Mouse (Mus musculus) heart, embryonic 12.5 days (tissue): ENCODE data around the gene Itgb4. TPM values are rescaled to one million over a fixed set of nuclear protein-coding genes. Genes with fewer than 3 reads are reported as not detected.

Experiments
- ATAC-seq: fragments of 200-750 bp; cut with Nextera tagmentation; 2 replicates; pipeline ENCODE4 v1.8.0; 2017; ENCODE audit warnings: moderate TSS enrichment, moderate library complexity; ENCODE audit not compliant: insufficient number of reproducible peaks, low FRiP score
- H3K27ac ChIP-seq: fragments of 300-500 bp; sonication (generic); 2 replicates; pipeline ENCODE4 v1.5.1; 2016; ENCODE audit warnings: mild to moderate bottlenecking, moderate library complexity; ENCODE audit not compliant: poor library complexity, severe bottlenecking
- H3K27me3 ChIP-seq: fragments of 300-500 bp; sonication (generic); replicated peaks from 2 replicates; pipeline ENCODE4 v1.6.1; 2016; ENCODE audit warnings: mild to moderate bottlenecking, moderate library complexity
- H3K36me3 ChIP-seq: fragments of 300-500 bp; sonication (generic); 2 replicates; pipeline ENCODE4 v1.6.1; 2016; ENCODE audit warnings: mild to moderate bottlenecking, moderate library complexity
- H3K4me1 ChIP-seq: fragments of 300-500 bp; sonication (generic); replicated peaks from 2 replicates; pipeline ENCODE4 v1.6.1; 2016; ENCODE audit warnings: mild to moderate bottlenecking
- H3K4me2 ChIP-seq: fragments of 300-500 bp; sonication (generic); 2 replicates; pipeline ENCODE4 v1.6.1; 2016; ENCODE audit warnings: mild to moderate bottlenecking, moderate library complexity
- H3K4me3 ChIP-seq: fragments of 300-500 bp; sonication (generic); 2 replicates; pipeline ENCODE4 v1.5.1; 2016; ENCODE audit warnings: mild to moderate bottlenecking
- H3K9ac ChIP-seq: fragments of 300-500 bp; sonication (generic); 2 replicates; pipeline ENCODE4 v1.6.1; 2016; ENCODE audit warnings: mild to moderate bottlenecking, moderate library complexity
- H3K9me3 ChIP-seq: fragments of 300-500 bp; sonication (generic); replicated peaks from 2 replicates; pipeline ENCODE4 v1.6.1; 2016; ENCODE audit warnings: mild to moderate bottlenecking, moderate library complexity
- WGBS: fragments of 180-500 bp; shearing (Covaris S2); methylation state at CpG from one replicate; pipeline ENCODE4 v1.1.7; 2016; 5-methylcytosine and 5-hydroxymethylcytosine counted together
- polyA plus RNA-seq: library from polyadenylated mRNA; unstranded; fragments of >200 nt; fragmentation: Nextera tagmentation; extraction: Ambion mirVana; gene quantifications from 2 replicates; pipeline ENCODE4 v1.2.1, GENCODE M21; 2016

Itgb4 gene
- polyA plus RNA-seq, 1 experiment from 2014 or later: 2.0 TPM

- no peak overlapping the region for H3K9ac ChIP-seq
- no peak for ATAC-seq
- WGBS: 64% methylated on average over 6 of the region's 6 CpGs
- peaks cover 7% of the 10 kb centered on the region; the same call in 1 of the 2 replicates for H3K9me3 ChIP-seq
- H3K36me3 ChIP-seq: peaks cover 13% of the 10 kb centered on the region
- no peak overlapping the region for H3K4me3 ChIP-seq
- no peak overlapping the region for H3K4me2 ChIP-seq
- no peak overlapping the region for H3K27ac ChIP-seq
- peaks cover 30% of the 10 kb centered on the region for H3K27me3 ChIP-seq
- peaks cover 19% of the 10 kb centered on the region for H3K4me1 ChIP-seq
Observed at GRCm38 (mm10) chr11:115971016-115971415, 3.5 kb upstream of the Itgb4 start.

GRCm38 (mm10) chr11:115975083-115975420 lies 543 bp downstream of the Itgb4 start:
- Histone ChIP-seq H3K4me1 (peaks cover 11% of the 10 kb centered on the region), H3K4me2 (peak overlapping the region; percentile 95), H3K36me3 (no peaks in the 10 kb centered on the region), H3K9me3 (no peaks in the 10 kb centered on the region), H3K27me3 (peaks cover 69% of the 10 kb centered on the region), H3K9ac (peak overlapping the region; percentile 60), H3K4me3 (peak overlapping the region; percentile 57), H3K27ac (no peak overlapping the region)
- ATAC-seq: no peak
- WGBS: 3% methylated on average over 18 of the region's 18 CpGs

GRCm38 (mm10) chr11:115975544-115975943 lies 1.0 kb downstream of the Itgb4 start:
- H3K27ac ChIP-seq: no peak overlapping the region
- H3K4me1 ChIP-seq: peaks cover 10% of the 10 kb centered on the region
- peaks cover 70% of the 10 kb centered on the region for H3K27me3 ChIP-seq
- no peaks in the 10 kb centered on the region for H3K36me3 ChIP-seq
- H3K9me3 ChIP-seq: no peaks in the 10 kb centered on the region
- WGBS: 33% methylated on average over 12 of the region's 12 CpGs
- H3K4me3 ChIP-seq: peak overlapping the region; percentile 57; the same call in 1 of the 2 replicates
- no peak overlapping the region; the same call in 1 of the 2 replicates for H3K4me2 ChIP-seq
- H3K9ac ChIP-seq: peak overlapping the region; percentile 60; the same call in 1 of the 2 replicates
- no peak for ATAC-seq

GRCm38 (mm10) chr11:115982472-115982871 lies 8.0 kb downstream of the Itgb4 start:
- 90% methylated on average over 15 of the region's 15 CpGs for WGBS
- Histone ChIP-seq H3K27ac (no peak overlapping the region), H3K27me3 (peaks cover 56% of the 10 kb centered on the region), H3K4me1 (no peaks in the 10 kb centered on the region), H3K4me3 (no peak overlapping the region), H3K36me3 (no peaks in the 10 kb centered on the region), H3K9ac (no peak overlapping the region), H3K9me3 (no peaks in the 10 kb centered on the region), H3K4me2 (no peak overlapping the region)
- no peak for ATAC-seq

GRCm38 (mm10) chr11:115983291-115983690 lies 8.8 kb downstream of the Itgb4 start:
- Histone ChIP-seq H3K27ac (no peak overlapping the region), H3K4me3 (no peak overlapping the region), H3K4me2 (no peak overlapping the region), H3K36me3 (no peaks in the 10 kb centered on the region), H3K9ac (no peak overlapping the region), H3K9me3 (no peaks in the 10 kb centered on the region), H3K27me3 (peaks cover 49% of the 10 kb centered on the region), H3K4me1 (no peaks in the 10 kb centered on the region)
- ATAC-seq: no peak
- WGBS: 76% methylated on average over 8 of the region's 8 CpGs

GRCm38 (mm10) chr11:115989686-115990085 lies 15.2 kb downstream of the Itgb4 start:
- 0 out of 2 replicates have a peak, but pooled peaks cover 3% of the 10 kb centered on the region for H3K4me1 ChIP-seq
- peaks cover 45% of the 10 kb centered on the region for H3K27me3 ChIP-seq
- H3K27ac ChIP-seq: no peak overlapping the region
- WGBS: 31% methylated on average over 15 of the region's 15 CpGs
- peak overlapping the region; percentile 25 for H3K4me3 ChIP-seq
- no peaks in the 10 kb centered on the region for H3K36me3 ChIP-seq
- H3K9me3 ChIP-seq: no peaks in the 10 kb centered on the region
- no peak for ATAC-seq
- peak overlapping the region; percentile 56 for H3K4me2 ChIP-seq
- 0 out of 2 replicates have a peak overlapping the region, but pooled peaks have one; percentile 5 for H3K9ac ChIP-seq

GRCm38 (mm10) chr11:115992098-115992497 lies 17.6 kb downstream of the Itgb4 start:
- H3K4me2 ChIP-seq: no peak overlapping the region
- H3K9ac ChIP-seq: no peak overlapping the region

GRCm38 (mm10) chr11:115995256-115995655 lies 20.7 kb downstream of the Itgb4 start:
- no peak overlapping the region for H3K4me3 ChIP-seq
- H3K9ac ChIP-seq: no peak overlapping the region
- no peaks in the 10 kb centered on the region for H3K9me3 ChIP-seq
- H3K4me1 ChIP-seq: no peaks in the 10 kb centered on the region
- no peak overlapping the region for H3K27ac ChIP-seq
- H3K36me3 ChIP-seq: no peaks in the 10 kb centered on the region
- no peak overlapping the region for H3K4me2 ChIP-seq
- no peak for ATAC-seq
- WGBS: 84% methylated on average over 3 of the region's 3 CpGs
- H3K27me3 ChIP-seq: peaks cover 31% of the 10 kb centered on the region

More at GRCm38 (mm10) chr11:115992098-115992497, 17.6 kb downstream of the Itgb4 start:
- Histone ChIP-seq H3K9me3 (no peaks in the 10 kb centered on the region), H3K27ac (no peak overlapping the region), H3K4me3 (no peak overlapping the region), H3K4me1 (0 out of 2 replicates have a peak, but pooled peaks cover 3% of the 10 kb centered on the region), H3K36me3 (no peaks in the 10 kb centered on the region), H3K27me3 (peaks cover 45% of the 10 kb centered on the region)
- WGBS: 56% methylated on average over 4 of the region's 4 CpGs
- no peak for ATAC-seq

- no peak for ATAC-seq
- Histone ChIP-seq H3K27ac (no peak overlapping the region), H3K4me2 (no peak overlapping the region), H3K9me3 (no peaks in the 10 kb centered on the region), H3K4me1 (no peaks in the 10 kb centered on the region), H3K27me3 (peaks cover 28% of the 10 kb centered on the region), H3K36me3 (no peaks in the 10 kb centered on the region), H3K4me3 (no peak overlapping the region), H3K9ac (no peak overlapping the region)
- 59% methylated on average over 4 of the region's 4 CpGs for WGBS
Observed at GRCm38 (mm10) chr11:115997047-115997446, 22.5 kb downstream of the Itgb4 start.

GRCm38 (mm10) chr11:115997662-115998061 lies 23.2 kb downstream of the Itgb4 start:
- Histone ChIP-seq H3K4me3 (no peak overlapping the region), H3K4me2 (no peak overlapping the region), H3K9me3 (no peaks in the 10 kb centered on the region), H3K27me3 (peaks cover 27% of the 10 kb centered on the region), H3K36me3 (no peaks in the 10 kb centered on the region), H3K4me1 (no peaks in the 10 kb centered on the region), H3K27ac (no peak overlapping the region), H3K9ac (no peak overlapping the region)
- 58% methylated on average over 5 of the region's 5 CpGs for WGBS
- ATAC-seq: no peak

- Histone ChIP-seq H3K27me3 (peaks cover 14% of the 10 kb centered on the region; the same call in 1 of the 2 replicates), H3K36me3 (no peaks in the 10 kb centered on the region), H3K9ac (no peak overlapping the region), H3K4me1 (no peaks in the 10 kb centered on the region), H3K4me3 (no peak overlapping the region), H3K9me3 (peaks cover 4% of the 10 kb centered on the region; the same call in 1 of the 2 replicates), H3K4me2 (no peak overlapping the region), H3K27ac (no peak overlapping the region)
- ATAC-seq: no peak
- 55% methylated on average over 7 of the region's 7 CpGs for WGBS
Observed at GRCm38 (mm10) chr11:115999027-115999426, 24.5 kb downstream of the Itgb4 start.
